Mouse (Mus musculus): ENCODE measurements around the gene Srpk2.

DNA sequence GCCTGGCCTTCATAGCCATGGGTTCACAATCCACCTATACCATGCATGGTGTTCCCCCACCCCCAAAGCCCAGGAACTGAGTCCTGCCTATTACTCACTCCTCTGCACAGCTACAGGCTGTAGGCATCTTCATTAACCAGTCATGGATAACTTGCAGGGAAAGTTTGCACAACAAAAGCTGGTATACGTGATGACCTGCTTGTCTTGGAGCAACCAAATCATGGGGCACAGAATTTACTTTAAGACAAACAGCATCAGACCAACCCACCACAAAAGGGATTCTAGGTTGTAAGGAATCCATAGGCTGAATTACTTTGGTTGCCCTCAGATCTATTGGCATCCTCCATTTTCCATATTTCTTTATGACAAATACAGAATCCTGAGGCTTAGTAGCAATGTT lies 13.0 kb upstream of the Srpk2 start:
- TF ChIP-seq TAL1 (IDR thresholded peaks at IDR 0.05; ENCODE audit: low read length) (no peak), GATA1 (IDR thresholded peaks at IDR 0.05; ENCODE audit: low read length) (no peak)
